In genomic region chr4:155774971-155775740, GRCm38 (mm10) we compare ENCODE assay signal across 8 mouse cellular contexts. TPM values are rescaled to one million over a fixed set of nuclear protein-coding genes. Genes with fewer than 3 reads are reported as not detected.
DNase-seq lines count a peak whose midpoint lies in the region; ATAC-seq lines count a peak whose summit lies in the region.

No protein-coding gene starts in this region.

- peaks cover 28% of the 10 kb centered on the region for H3K4me1 ChIP-seq in forebrain, embryonic 15.5 days
- peaks cover 35% of the 10 kb centered on the region for H3K4me1 ChIP-seq in stomach, embryonic 15.5 days

- H3K27me3 ChIP-seq in forebrain, embryonic 15.5 days, result 0 out of 2 replicates have a peak, but pooled peaks cover 8% of the 10 kb centered on the region
- H3K27me3 ChIP-seq in stomach, embryonic 15.5 days (replicated peaks), result no peaks in the 10 kb centered on the region

- peak overlapping the region; percentile 66 for H3K4me2 ChIP-seq in forebrain, embryonic 15.5 days (replicated peaks)
- peak overlapping the region; percentile 77 for H3K4me2 ChIP-seq in stomach, embryonic 15.5 days

- peak overlapping the region; percentile 53 for H3K9ac ChIP-seq in forebrain, embryonic 15.5 days (replicated peaks)
- H3K9ac ChIP-seq in stomach, embryonic 15.5 days, result no peak overlapping the region

- peak; percentile 55 to 61 for DNase-seq in B cell, adult 2 months
- peak; percentile 41 for DNase-seq in adrenal gland, postnatal 25 days
- peak; percentile 79 to 82 for DNase-seq in heart, postnatal 14 days
- DNase-seq in kidney, postnatal 25 days, result peak; percentile 75 to 86

- no peak for ATAC-seq in forebrain, embryonic 15.5 days (replicated peaks)
- peak; percentile 51 for ATAC-seq in megakaryocyte, adult 5-6 weeks (ENCODE audit: poor library complexity, severe bottlenecking)
- ATAC-seq in stomach, embryonic 15.5 days (ENCODE audit: insufficient read depth, low FRiP score, low read depth), result no peak
- no peak for ATAC-seq in activated CD4-positive, CD25-positive, alpha-beta regulatory T cell, adult 4 months

- H3K27ac ChIP-seq in forebrain, embryonic 15.5 days (replicated peaks), result no peak overlapping the region; the same call in 1 of the 2 replicates
- H3K27ac ChIP-seq in stomach, embryonic 15.5 days, result peak overlapping the region; percentile 86

- H3K4me3 ChIP-seq in forebrain, embryonic 15.5 days, result peak overlapping the region; percentile 46
- peak overlapping the region; percentile 47; the same call in 1 of the 2 replicates for H3K4me3 ChIP-seq in stomach, embryonic 15.5 days (replicated peaks)

- no peaks in the 10 kb centered on the region for H3K36me3 ChIP-seq in forebrain, embryonic 15.5 days
- H3K36me3 ChIP-seq in stomach, embryonic 15.5 days, result no peaks in the 10 kb centered on the region

- WGBS in forebrain, embryonic 15.5 days, result 47% methylated on average over 9 of the region's 9 CpGs
- 37% methylated on average over 9 of the region's 9 CpGs for WGBS in stomach, embryonic 15.5 days

- H3K9me3 ChIP-seq in forebrain, embryonic 15.5 days, result no peaks in the 10 kb centered on the region
- no peaks in the 10 kb centered on the region for H3K9me3 ChIP-seq in stomach, embryonic 15.5 days

- intact Hi-C loops in heart, postnatal 14 days (cut with DNase I), result no loop called here

RNA-seq across cellular contexts. Expression of gene Vwa1, which starts 0.7 kb away (rescaled TPM):
- 2.6 and 3.7 TPM in 2 replicates for total RNA-seq in adrenal gland, postnatal 25 days (2021)
- 21.8 and 22.6 TPM in 2 replicates for polyA plus RNA-seq in forebrain, embryonic 15.5 days (2015; fragmentation: Nextera tagmentation; extraction: Ambion mirVana)
- total RNA-seq in heart, postnatal 14 days (2021), result 10 to 100 TPM in 1 of 2 experiments, 1 to 10 TPM in 1; 9.2 to 12.6 TPM
- not detected in 2 replicates for total RNA-seq in megakaryocyte, adult 5-6 weeks (2015)
- 0.20 TPM in 1 of 2 replicates, not detected in the other for total RNA-seq in megakaryocyte, adult 5-6 weeks (2017)
- polyA plus RNA-seq in stomach, embryonic 15.5 days (2015; fragmentation: Nextera tagmentation; extraction: Ambion mirVana), result 27.6 and 28.2 TPM in 2 replicates
- under 1 TPM in 1 of 2 experiments, not detected in 1; 0.09 TPM for polyA plus RNA-seq in activated CD4-positive, CD25-positive, alpha-beta regulatory T cell, adult 4 months (2017; shearing (Covaris generic))

RNA-seq across cellular contexts. Expression of gene Tmem88b, which starts 10.5 kb away (rescaled TPM):
- total RNA-seq in adrenal gland, postnatal 25 days (2021), result 0.79 and 1.2 TPM in 2 replicates
- 0.29 and 0.60 TPM in 2 replicates for polyA plus RNA-seq in forebrain, embryonic 15.5 days (2015; fragmentation: Nextera tagmentation; extraction: Ambion mirVana)
- total RNA-seq in heart, postnatal 14 days (2021), result 1 to 10 TPM; 1.2 TPM
- total RNA-seq in megakaryocyte, adult 5-6 weeks (2015), result 0.07 TPM in 1 of 2 replicates, not detected in the other
- not detected in 2 replicates for total RNA-seq in megakaryocyte, adult 5-6 weeks (2017)
- 0.55 and 0.89 TPM in 2 replicates for polyA plus RNA-seq in stomach, embryonic 15.5 days (2015; fragmentation: Nextera tagmentation; extraction: Ambion mirVana)
- under 1 TPM in 1 of 2 experiments, not detected in 1; 0.16 TPM for polyA plus RNA-seq in activated CD4-positive, CD25-positive, alpha-beta regulatory T cell, adult 4 months (2017; shearing (Covaris generic))

RNA-seq across cellular contexts. Expression of gene Atad3a, which starts 14.3 kb away (rescaled TPM):
- total RNA-seq in adrenal gland, postnatal 25 days (2021), result 91.0 and 98.7 TPM in 2 replicates
- polyA plus RNA-seq in forebrain, embryonic 15.5 days (2015; fragmentation: Nextera tagmentation; extraction: Ambion mirVana), result 91.0 TPM in 2 replicates
- 10 to 100 TPM; 54.3 to 59.2 TPM for total RNA-seq in heart, postnatal 14 days (2021)
- total RNA-seq in megakaryocyte, adult 5-6 weeks (2015), result 13.5 and 14.1 TPM in 2 replicates
- 17.8 and 22.9 TPM in 2 replicates for total RNA-seq in megakaryocyte, adult 5-6 weeks (2017)
- 110 and 114 TPM in 2 replicates for polyA plus RNA-seq in stomach, embryonic 15.5 days (2015; fragmentation: Nextera tagmentation; extraction: Ambion mirVana)
- 10 to 100 TPM; 16.3 to 21.0 TPM for polyA plus RNA-seq in activated CD4-positive, CD25-positive, alpha-beta regulatory T cell, adult 4 months (2017; shearing (Covaris generic))

RNA-seq across cellular contexts. Expression of gene Ankrd65, which starts 15.1 kb away (rescaled TPM):
- not detected in 2 replicates for total RNA-seq in adrenal gland, postnatal 25 days (2021)
- not detected in 2 replicates for polyA plus RNA-seq in forebrain, embryonic 15.5 days (2015; fragmentation: Nextera tagmentation; extraction: Ambion mirVana)
- total RNA-seq in heart, postnatal 14 days (2021), result not detected
- total RNA-seq in megakaryocyte, adult 5-6 weeks (2015), result not detected in 2 replicates
- not detected in 2 replicates for total RNA-seq in megakaryocyte, adult 5-6 weeks (2017)
- 0.22 TPM in 1 of 2 replicates, not detected in the other for polyA plus RNA-seq in stomach, embryonic 15.5 days (2015; fragmentation: Nextera tagmentation; extraction: Ambion mirVana)
- polyA plus RNA-seq in activated CD4-positive, CD25-positive, alpha-beta regulatory T cell, adult 4 months (2017; shearing (Covaris generic)), result not detected

RNA-seq across cellular contexts. Expression of gene Mrpl20, which starts 27.5 kb away (rescaled TPM):
- total RNA-seq in adrenal gland, postnatal 25 days (2021), result 126 and 163 TPM in 2 replicates
- 228 and 244 TPM in 2 replicates for polyA plus RNA-seq in forebrain, embryonic 15.5 days (2015; fragmentation: Nextera tagmentation; extraction: Ambion mirVana)
- 10 to 100 TPM; 72.4 to 72.5 TPM for total RNA-seq in heart, postnatal 14 days (2021)
- total RNA-seq in megakaryocyte, adult 5-6 weeks (2015), result 131 and 139 TPM in 2 replicates
- total RNA-seq in megakaryocyte, adult 5-6 weeks (2017), result 49.5 and 50.2 TPM in 2 replicates
- 195 and 219 TPM in 2 replicates for polyA plus RNA-seq in stomach, embryonic 15.5 days (2015; fragmentation: Nextera tagmentation; extraction: Ambion mirVana)
- polyA plus RNA-seq in activated CD4-positive, CD25-positive, alpha-beta regulatory T cell, adult 4 months (2017; shearing (Covaris generic)), result 100 to 1,000 TPM; 160 to 164 TPM
